Mouse (Mus musculus) ZHBTc4 (cell line): ENCODE measurements around the gene Slc6a20b.
"Not testable (repeated sequence)": the region's sequence is repeated elsewhere in the genome, so short reads cannot be mapped to it uniquely, and the experiment has no call there.

Experiments
- DNase-seq: peaks from one replicate; pipeline ENCODE4 v3.0.0-alpha.2; 2011; ENCODE audit warnings: low read depth, low spot score

Slc6a20b gene

GRCm38 (mm10) chr9:123632281-123632680 lies at the start of gene Slc6a20b:
TSS of gene Slc6a20b (minus strand) at chr9:123632565.
- DNase-seq = no peak

GRCm38 (mm10) chr9:123679198-123679597 lies 46.8 kb upstream of the Slc6a20b start:
- DNase-seq = peak; percentile 18

- DNase-seq = peak; percentile 70
Observed at GRCm38 (mm10) chr9:123678327-123679105, 46.2 kb upstream of the Slc6a20b start, which contains the start of the genes Ccr9 and Slc6a20a. TSS of gene Ccr9 (plus strand) at chr9:123678439. TSS of gene Slc6a20a (minus strand) at chr9:123678885.

DNA sequence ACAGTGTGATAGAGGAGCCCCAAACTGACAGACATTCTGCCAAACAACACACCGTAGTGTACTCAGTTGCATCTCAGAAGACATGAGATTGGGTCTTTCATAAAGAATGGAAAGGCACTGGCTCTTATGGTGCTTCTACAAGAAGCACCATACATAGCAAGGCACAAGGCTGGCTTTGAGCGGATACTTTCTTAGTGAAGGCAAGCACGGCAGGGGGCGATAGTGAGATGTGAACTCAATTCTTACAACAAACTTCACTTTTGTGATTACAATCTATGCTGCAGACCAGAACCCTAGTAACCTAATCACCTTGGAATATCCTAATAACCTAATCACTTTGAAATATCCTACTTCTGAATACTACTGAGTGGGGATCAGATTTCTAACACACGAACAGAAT lies 33.3 kb upstream of the Slc6a20b start:
- no peak for DNase-seq

GRCm38 (mm10) chr9:123659986-123660676 lies 27.8 kb upstream of the Slc6a20b start:
- not testable (repeated sequence) for DNase-seq

- DNase-seq = no peak
Observed at GRCm38 (mm10) chr9:123658981-123659380, 26.6 kb upstream of the Slc6a20b start.

DNA sequence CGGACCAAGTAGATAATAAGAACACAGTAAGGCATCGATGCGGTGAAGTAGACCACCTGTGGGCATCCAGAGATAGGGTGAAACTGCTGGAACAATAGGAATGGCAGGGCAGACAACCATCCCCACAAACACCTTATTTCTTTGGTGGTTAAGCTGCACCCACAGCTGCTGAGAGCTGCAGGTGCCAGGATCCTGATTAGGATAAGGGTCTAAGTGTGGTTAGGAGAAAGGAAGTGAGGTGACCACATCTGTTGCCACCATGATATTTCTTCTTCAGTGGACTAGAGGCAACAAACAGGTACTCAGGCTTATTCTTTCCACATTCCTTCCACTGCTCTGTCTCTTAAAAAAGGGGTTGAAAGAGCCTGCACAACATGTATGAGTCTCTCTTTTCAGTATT lies 25.1 kb upstream of the Slc6a20b start:
- DNase-seq = no peak

DNA sequence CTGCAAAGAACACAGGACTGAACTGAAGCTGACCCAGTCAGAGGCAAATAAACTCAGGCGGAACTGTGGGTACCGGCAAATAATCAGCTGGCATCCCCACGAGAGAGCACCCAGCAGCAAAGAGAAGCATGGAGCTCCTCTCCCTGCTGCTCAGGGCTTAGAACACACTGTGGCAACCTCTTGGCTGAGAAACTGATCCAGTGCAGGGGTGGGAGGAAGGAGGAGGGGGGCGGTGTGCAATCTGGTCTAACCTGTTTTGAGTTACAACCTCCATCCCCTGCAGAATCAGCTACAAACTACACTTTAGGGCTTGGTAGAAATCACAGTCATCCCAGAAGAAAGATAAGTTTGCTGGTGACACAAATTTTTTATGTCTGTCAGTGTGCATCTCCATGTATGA lies 19.0 kb upstream of the Slc6a20b start:
- no peak for DNase-seq

GRCm38 (mm10) chr9:123649785-123650511 lies 17.6 kb upstream of the Slc6a20b start:
- DNase-seq = no peak

GRCm38 (mm10) chr9:123640106-123640505 lies 7.7 kb upstream of the Slc6a20b start:
- no peak for DNase-seq

- DNase-seq = peak; percentile 42
Observed at GRCm38 (mm10) chr9:123638668-123639089, 6.3 kb upstream of the Slc6a20b start.

DNA sequence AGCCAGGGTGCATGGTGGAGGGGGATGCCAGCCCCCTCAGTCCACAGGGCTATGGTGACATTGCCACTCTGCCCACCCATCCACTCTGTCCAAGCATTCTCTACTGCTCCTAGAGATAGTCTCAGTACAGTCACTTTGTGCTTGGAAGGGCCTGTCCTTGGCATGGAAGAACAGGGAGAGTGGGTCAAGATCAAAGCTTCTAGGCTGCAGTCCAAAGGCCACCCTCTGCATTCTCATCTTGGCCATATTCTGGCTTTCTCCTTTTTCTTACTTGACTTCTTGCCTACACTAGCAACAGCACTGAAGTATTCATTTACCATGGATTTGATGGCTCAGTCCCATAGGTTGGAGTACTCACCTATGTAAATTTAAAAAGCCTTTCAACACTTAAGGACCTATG lies 5.9 kb upstream of the Slc6a20b start:
- DNase-seq = no peak

DNA sequence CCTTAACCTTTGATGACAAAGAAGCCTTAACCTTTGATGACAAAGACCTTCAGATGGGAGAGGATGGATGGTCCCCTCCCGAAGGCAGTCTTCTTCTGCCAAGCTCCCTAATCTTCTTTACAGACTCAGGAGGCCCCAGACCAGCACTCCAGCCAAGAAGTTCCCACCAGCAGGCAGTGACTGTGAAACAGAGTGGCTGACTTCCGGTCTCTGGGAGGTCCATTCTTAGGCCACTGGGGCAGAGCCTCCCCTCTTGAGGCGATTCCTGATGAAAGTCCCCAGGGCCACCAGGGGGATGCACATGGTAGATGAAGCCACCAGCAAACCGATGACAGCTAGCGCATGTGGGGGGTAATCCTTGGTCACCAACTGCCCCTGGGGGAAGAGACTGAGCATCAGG lies 4.4 kb upstream of the Slc6a20b start:
- DNase-seq = no peak

DNA sequence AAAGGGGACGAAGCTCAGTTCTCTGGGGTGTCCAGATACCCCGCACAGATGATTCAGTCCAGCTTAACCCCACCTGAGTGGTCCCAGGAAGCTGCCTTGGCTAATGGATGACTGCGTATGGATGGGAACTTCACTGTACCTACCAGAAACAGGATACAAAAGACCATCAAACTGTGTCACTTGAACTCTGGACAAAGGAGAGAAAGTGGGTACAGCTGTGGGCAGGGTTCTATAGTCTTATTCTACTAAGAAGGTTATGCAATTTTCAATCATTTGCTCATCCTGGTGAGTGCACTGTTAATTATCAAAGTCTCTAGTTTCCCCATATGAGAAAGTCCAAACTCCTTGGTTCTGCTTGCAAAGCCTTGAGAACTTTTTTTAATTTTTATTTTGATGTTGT lies 628 bp upstream of the Slc6a20b start:
- DNase-seq = no peak

DNA sequence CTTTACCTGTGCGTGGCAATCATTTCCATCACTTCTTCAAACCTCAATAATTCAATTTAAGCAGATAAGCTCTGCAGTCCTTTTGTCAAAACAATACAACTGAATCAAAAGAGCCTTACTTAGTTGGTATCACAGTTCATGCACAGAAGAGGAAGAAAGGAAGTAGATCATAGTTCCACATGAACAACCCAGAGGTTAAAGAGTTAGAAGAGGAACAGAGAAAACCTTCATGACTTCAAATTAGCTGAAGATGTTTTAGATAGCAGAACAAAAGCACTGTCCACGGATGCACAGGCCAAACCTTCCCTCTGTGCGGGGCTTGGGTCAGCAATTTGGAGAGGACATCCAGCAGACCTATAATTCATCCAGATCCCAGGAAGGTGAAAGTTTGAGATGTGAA lies 699 bp downstream of the Slc6a20b start:
- DNase-seq = no peak

- DNase-seq = no peak
Observed at GRCm38 (mm10) chr9:123625821-123626220, 6.5 kb downstream of the Slc6a20b start.

DNA sequence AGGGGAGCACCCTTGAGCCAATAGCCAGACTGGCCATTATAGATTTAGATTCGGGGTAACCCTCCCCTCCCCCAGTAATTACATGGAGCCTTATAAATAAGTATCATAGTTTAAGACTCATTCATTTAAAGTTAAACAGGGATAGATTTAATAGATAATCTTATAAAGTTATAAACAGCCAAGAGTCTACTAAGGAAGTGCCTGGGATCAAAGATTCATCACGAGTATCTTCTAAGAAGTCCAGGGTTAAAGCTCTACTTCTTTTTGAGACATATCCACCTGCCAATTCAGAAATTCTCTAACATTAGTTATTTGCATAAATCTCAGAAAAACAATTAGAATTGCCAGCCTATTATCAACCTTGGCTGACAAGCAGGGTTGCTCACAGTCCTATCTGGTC lies 7.6 kb downstream of the Slc6a20b start:
- DNase-seq = no peak

- DNase-seq = no peak
Observed at GRCm38 (mm10) chr9:123620311-123621098, 11.9 kb downstream of the Slc6a20b start.

DNA sequence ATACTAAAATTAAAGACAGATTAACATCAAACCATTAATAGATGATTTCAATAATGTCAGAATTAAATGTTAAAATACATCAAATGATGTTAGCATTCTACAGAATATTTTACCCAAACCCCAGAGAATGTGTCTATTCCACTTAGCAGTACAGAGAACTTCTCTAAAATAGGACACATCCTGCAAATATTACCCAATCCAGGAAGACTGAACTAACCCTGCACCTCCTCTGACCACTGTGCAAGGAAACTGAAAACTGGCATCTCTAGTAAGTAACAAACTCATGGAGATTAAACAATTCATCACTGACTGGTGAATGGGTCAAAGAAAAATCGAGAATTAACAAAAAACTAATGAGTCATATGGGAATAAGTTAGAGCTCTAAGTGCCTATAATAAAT lies 30.8 kb downstream of the Slc6a20b start:
- DNase-seq = no peak

- DNase-seq = no peak
Observed at GRCm38 (mm10) chr9:123597376-123597775, 35.0 kb downstream of the Slc6a20b start.

DNA sequence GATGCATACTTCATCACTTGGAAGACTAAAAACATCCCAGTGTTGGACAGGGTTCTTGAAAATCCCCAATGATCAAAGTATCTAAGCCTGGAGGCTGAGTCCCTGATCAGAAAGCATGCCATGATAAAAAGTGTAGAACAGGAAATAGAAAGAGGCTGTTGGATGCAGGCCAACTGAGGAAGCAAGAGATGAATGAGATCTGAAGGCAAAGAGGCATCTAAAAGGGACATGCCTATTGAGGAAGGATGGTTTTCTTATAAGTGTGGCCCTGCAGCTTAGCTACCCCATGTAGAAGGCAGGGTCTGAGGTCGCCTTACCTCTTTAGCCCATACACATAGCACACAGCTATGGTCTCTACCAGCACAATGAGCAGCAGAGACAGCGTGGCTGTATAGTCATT lies 35.5 kb downstream of the Slc6a20b start:
- no peak for DNase-seq
